Mouse (Mus musculus) olfactory bulb, adult 2 months (tissue): ENCODE results near the gene Cflar.

ENCODE experiments used
- CTCF ChIP-seq: fragments of 200-500 bp; IDR thresholded peaks from 2 replicates; pipeline ENCODE4 v1.5.1; 2012; ENCODE audit warnings: low read depth, mild to moderate bottlenecking, low read length, moderate library complexity; ENCODE audit not compliant: insufficient read depth
- POLR2A ChIP-seq: fragments of 200-500 bp; IDR thresholded peaks from 2 replicates; pipeline ENCODE4 v1.6.1; 2012; ENCODE audit warnings: mild to moderate bottlenecking, low read depth, low read length, moderate library complexity; ENCODE audit not compliant: insufficient read depth

DNA sequence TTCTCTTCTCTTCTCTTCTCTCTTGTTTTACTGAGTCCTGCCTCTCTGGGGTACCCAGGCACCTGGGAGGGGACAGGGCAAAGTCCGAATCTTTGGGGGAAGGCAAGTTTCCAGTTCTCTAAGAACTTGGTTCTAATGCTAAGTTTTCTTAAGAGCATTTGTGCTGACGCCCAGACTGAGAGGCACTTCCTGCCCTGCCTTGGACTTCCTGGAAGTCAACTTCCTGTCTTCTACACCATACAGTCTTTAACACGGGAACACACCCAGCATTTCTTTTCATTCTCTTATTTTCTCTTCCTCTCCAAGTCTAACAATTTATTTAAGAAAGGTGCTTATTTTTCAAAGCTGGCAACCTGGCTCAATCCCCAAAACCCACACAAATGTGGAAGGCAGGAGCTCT is 95.3 kb downstream of the Cflar start:
- TF ChIP-seq POLR2A (no peak), CTCF (no peak)
